Mouse (Mus musculus): Measurements from ENCODE around the gene Taf15. TPM values are rescaled to one million over a fixed set of nuclear protein-coding genes. Genes with fewer than 3 reads are reported as not detected.
"Not testable (repeated sequence)": the region's sequence is repeated elsewhere in the genome, so short reads cannot be mapped to it uniquely, and the experiment has no call there.

Gene Taf15
- polyA plus RNA-seq, 1 experiment: 13.8 TPM

DNA sequence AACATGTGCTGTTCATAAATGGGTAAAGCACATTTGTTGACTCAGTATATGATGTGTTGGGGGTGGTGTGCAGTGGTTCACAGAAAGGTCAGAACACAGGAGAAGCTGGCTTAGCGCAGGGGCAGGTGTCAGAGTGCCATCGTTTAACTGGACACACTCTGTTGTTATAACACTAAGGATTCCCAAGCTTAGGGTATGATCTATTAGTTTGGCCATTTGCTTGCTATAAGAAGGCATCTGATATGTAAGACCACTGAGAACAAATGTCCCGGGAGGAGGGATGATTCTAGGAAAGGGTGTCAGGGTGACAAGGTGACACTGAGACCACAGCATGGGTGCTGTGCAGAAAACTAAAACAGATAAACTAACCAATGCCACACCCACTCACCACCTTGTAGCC, 63.9 kb downstream of the Taf15 start:
- WGBS: 74% methylated on average over 3 of the region's 3 CpGs
- no peak overlapping the region for H3K4me3 ChIP-seq (ENCODE audit: insufficient read depth, low read depth, low read length)
- H3K27me3 ChIP-seq (replicated peaks; ENCODE audit: control insufficient read depth, insufficient read depth, low read length): no peaks in the 10 kb centered on the region

DNA sequence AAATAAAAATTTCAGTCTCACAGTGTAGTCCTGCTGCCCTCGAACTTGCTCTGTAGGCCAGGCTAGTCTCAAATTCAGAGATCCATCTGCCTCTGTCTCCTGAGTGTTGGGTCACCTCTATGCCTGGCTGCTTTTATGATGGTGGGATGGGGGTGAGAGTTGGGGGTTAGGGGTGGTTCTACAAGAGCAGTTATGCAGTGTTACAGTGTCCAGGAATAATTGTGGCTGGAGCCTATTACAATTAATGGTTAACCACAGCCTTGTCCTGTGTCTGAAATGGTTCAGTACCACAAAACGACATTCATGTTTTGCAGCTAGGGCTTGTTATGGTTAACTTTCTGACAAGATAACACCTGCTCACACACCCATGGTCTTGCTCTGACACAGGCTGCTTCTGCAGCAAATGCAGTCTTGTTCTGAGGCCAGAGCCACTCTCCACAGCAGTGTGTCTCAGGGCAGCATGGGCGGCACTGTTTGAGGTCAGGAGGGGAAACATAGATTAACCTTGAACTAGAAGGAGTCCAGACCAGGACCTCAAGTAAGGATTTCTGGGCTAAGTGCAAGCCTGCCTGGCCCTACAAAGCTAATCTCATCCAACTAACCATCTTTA, 65.9 kb downstream of the Taf15 start:
- H3K36me3 ChIP-seq (ENCODE audit: control insufficient read depth, insufficient read depth, low read length): no peaks in the 10 kb centered on the region
- 33% methylated on average over 3 of the region's 3 CpGs for WGBS
- no peak overlapping the region for H3K4me3 ChIP-seq (ENCODE audit: insufficient read depth, low read depth, low read length)
- TF ChIP-seq POLR2A (IDR thresholded peaks at IDR 0.05; ENCODE audit: low read depth, low read length) (no peak), CTCF (conservative IDR thresholded peaks at IDR 0.05; ENCODE audit: insufficient read depth, insufficient read length, low read depth, low read length) (no peak)
- H3K27ac ChIP-seq (ENCODE audit: insufficient read depth, low read depth, low read length): peak overlapping the region; percentile 30; the same call in 1 of the 2 replicates
- DNase-seq: peak; percentile 63
- H3K4me1 ChIP-seq (ENCODE audit: control insufficient read depth, insufficient read depth, low read length): peaks cover 3% of the 10 kb centered on the region; the same call in 1 of the 2 replicates
- H3K27me3 ChIP-seq (replicated peaks; ENCODE audit: control insufficient read depth, insufficient read depth, low read length): no peaks in the 10 kb centered on the region

More for the DNA sequence above, 63.9 kb downstream of the Taf15 start:
- Histone ChIP-seq H3K36me3 (ENCODE audit: control insufficient read depth, insufficient read depth, low read length) (no peaks in the 10 kb centered on the region), H3K4me1 (ENCODE audit: control insufficient read depth, insufficient read depth, low read length) (peaks cover 3% of the 10 kb centered on the region; the same call in 1 of the 2 replicates), H3K27ac (ENCODE audit: insufficient read depth, low read depth, low read length) (no peak overlapping the region)
- TF ChIP-seq CTCF (conservative IDR thresholded peaks at IDR 0.05; ENCODE audit: insufficient read depth, insufficient read length, low read depth, low read length) (no peak), POLR2A (IDR thresholded peaks at IDR 0.05; ENCODE audit: low read depth, low read length) (no peak)
- DNase-seq: no peak

DNA sequence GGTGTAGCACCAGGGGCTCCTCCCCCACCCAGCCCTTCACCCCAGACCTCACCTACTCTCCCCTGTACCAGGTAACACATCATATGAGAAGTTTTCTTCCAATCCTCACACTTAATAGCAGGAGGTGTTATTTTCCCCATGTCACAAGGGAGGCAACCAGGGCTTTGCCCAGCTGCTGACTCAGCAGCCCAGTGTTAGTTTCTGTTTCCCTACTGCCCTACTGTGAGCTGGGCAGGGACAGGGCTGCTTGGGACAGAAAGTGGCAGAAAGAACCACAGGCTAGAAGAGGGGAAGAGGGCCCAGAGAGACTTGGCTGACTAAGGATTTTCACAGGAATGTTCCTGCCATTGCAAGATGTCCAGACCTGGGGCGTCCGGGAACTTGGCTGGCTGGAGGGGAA, 68.0 kb downstream of the Taf15 start:
- H3K4me3 ChIP-seq (ENCODE audit: insufficient read depth, low read depth, low read length): no peak overlapping the region
- H3K36me3 ChIP-seq (ENCODE audit: control insufficient read depth, insufficient read depth, low read length): no peaks in the 10 kb centered on the region
- no peak for DNase-seq
- TF ChIP-seq POLR2A (IDR thresholded peaks at IDR 0.05; ENCODE audit: low read depth, low read length) (no peak), CTCF (conservative IDR thresholded peaks at IDR 0.05; ENCODE audit: insufficient read depth, insufficient read length, low read depth, low read length) (no peak)
- no peak overlapping the region for H3K27ac ChIP-seq (ENCODE audit: insufficient read depth, low read depth, low read length)
- no peaks in the 10 kb centered on the region; the same call in 1 of the 2 replicates for H3K4me1 ChIP-seq (ENCODE audit: control insufficient read depth, insufficient read depth, low read length)
- no peaks in the 10 kb centered on the region for H3K27me3 ChIP-seq (replicated peaks; ENCODE audit: control insufficient read depth, insufficient read depth, low read length)
- 92% methylated on average over 2 of the region's 2 CpGs for WGBS

DNA sequence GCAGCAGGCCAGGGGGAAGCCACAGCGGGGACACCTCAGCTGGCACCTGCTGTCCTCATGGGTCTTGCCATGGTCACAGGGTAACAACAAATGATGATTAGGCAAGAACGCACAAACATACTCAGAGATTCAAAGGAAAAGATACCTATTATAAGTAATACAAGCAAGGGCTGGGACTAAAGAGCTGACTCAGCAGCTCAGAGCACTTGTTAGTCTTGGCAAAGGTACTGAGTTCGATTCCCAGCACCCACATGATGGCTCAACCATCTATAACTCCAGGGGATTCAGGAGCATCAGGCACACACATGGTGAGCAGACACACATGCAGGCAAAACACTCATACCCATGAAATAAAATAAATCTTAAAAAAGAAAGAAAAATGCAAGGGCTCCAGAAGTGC, 68.5 kb downstream of the Taf15 start:
- 94% methylated on average over 3 of the region's 3 CpGs for WGBS
- Histone ChIP-seq H3K4me1 (ENCODE audit: control insufficient read depth, insufficient read depth, low read length) (no peaks in the 10 kb centered on the region; the same call in 1 of the 2 replicates), H3K36me3 (ENCODE audit: control insufficient read depth, insufficient read depth, low read length) (no peaks in the 10 kb centered on the region), H3K27ac (ENCODE audit: insufficient read depth, low read depth, low read length) (no peak overlapping the region), H3K27me3 (replicated peaks; ENCODE audit: control insufficient read depth, insufficient read depth, low read length) (no peaks in the 10 kb centered on the region), H3K4me3 (ENCODE audit: insufficient read depth, low read depth, low read length) (no peak overlapping the region)
- TF ChIP-seq CTCF (conservative IDR thresholded peaks at IDR 0.05; ENCODE audit: insufficient read depth, insufficient read length, low read depth, low read length): no peak
- TF ChIP-seq POLR2A (IDR thresholded peaks at IDR 0.05; ENCODE audit: low read depth, low read length): no peak
- no peak for DNase-seq

DNA sequence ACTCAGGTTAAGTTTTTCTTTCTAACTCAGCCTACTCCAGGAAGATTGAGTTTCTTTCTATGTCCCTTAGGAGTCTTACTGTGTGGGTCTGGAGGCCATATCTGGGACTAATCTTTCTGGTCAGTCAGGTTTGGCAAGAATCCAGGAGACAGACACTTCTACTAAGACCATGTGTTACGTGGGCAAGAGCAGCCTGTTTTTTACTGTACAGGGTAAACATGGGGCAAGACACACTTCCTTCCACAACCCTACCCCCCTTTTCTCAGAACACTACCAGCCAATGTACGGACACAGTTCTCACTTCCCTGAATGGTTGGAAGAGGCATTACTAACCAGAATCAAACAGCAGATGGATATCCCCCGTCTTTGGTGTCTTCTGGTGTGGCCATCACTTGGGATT, 71.3 kb downstream of the Taf15 start:
- DNase-seq: no peak
- H3K27me3 ChIP-seq (replicated peaks; ENCODE audit: control insufficient read depth, insufficient read depth, low read length): no peaks in the 10 kb centered on the region
- WGBS: 78% methylated on average over 3 of the region's 3 CpGs
- no peaks in the 10 kb centered on the region for H3K4me1 ChIP-seq (ENCODE audit: control insufficient read depth, insufficient read depth, low read length)
- no peaks in the 10 kb centered on the region for H3K36me3 ChIP-seq (ENCODE audit: control insufficient read depth, insufficient read depth, low read length)
- no peak overlapping the region for H3K27ac ChIP-seq (ENCODE audit: insufficient read depth, low read depth, low read length)
- H3K4me3 ChIP-seq (ENCODE audit: insufficient read depth, low read depth, low read length): no peak overlapping the region
- TF ChIP-seq CTCF (conservative IDR thresholded peaks at IDR 0.05; ENCODE audit: insufficient read depth, insufficient read length, low read depth, low read length) (no peak), POLR2A (IDR thresholded peaks at IDR 0.05; ENCODE audit: low read depth, low read length) (no peak)

DNA sequence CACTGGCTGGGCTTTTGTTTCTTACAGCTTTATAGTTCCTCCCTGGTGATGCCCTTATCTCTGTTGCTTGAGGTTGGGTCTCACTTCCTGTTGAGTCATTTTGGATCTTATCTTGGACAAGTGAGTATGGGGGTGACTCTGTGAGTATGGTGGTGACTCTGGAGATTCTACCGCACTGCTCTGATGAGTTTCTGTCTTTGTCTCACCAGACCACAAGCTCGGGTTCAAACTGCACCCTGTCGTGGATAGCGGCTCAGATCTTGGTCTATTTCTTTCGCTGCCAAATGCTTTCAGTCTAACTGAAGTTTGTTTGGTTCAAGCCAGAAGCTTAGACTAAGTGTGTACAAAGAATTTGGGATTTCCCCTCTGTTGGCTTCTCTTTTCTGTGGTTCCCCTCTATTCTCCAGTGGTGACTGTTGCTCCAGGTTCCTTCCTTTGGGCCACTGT, 77.3 kb downstream of the Taf15 start:
- Histone ChIP-seq H3K4me1 (ENCODE audit: control insufficient read depth, insufficient read depth, low read length) (no peaks in the 10 kb centered on the region), H3K27me3 (replicated peaks; ENCODE audit: control insufficient read depth, insufficient read depth, low read length) (no peaks in the 10 kb centered on the region), H3K27ac (ENCODE audit: insufficient read depth, low read depth, low read length) (no peak overlapping the region), H3K36me3 (ENCODE audit: control insufficient read depth, insufficient read depth, low read length) (no peaks in the 10 kb centered on the region), H3K4me3 (ENCODE audit: insufficient read depth, low read depth, low read length) (no peak overlapping the region)
- no peak for DNase-seq
- WGBS: 89% methylated on average over 5 of the region's 5 CpGs
- TF ChIP-seq POLR2A (IDR thresholded peaks at IDR 0.05; ENCODE audit: low read depth, low read length) (no peak), CTCF (conservative IDR thresholded peaks at IDR 0.05; ENCODE audit: insufficient read depth, insufficient read length, low read depth, low read length) (no peak)

DNA sequence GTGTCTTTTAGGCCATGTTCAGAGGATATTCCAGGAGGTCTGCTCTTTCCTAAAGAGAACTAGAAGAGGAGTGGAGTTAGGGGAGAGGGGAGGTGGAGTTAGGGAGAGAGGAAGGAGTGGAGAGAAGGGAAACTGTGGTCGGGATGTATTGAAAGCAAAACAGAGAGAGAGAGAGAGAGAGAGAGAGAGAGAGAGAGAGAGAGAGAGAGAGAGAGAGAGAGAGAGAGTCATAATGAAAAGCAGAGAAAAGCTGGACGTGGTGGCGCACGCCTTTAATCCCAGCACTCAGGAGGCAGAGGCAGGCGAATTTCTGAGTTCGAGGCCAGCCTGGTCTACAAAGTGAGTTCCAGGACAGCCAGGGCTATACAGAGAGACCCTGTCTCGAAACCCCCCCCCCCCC, 78.2 kb downstream of the Taf15 start:
- H3K4me1 ChIP-seq (ENCODE audit: control insufficient read depth, insufficient read depth, low read length); H3K36me3 ChIP-seq (ENCODE audit: control insufficient read depth, insufficient read depth, low read length); H3K27ac ChIP-seq (ENCODE audit: insufficient read depth, low read depth, low read length); H3K4me3 ChIP-seq (ENCODE audit: insufficient read depth, low read depth, low read length); DNase-seq; H3K27me3 ChIP-seq (replicated peaks; ENCODE audit: control insufficient read depth, insufficient read depth, low read length): not testable (repeated sequence)
- 84% methylated on average over 7 of the region's 7 CpGs for WGBS

All from kidney, adult 2 months (tissue).